Mouse (Mus musculus) Muller cell, postnatal 12 days (primary cell): ENCODE measurements at regions not wholly inside any gene's neighbourhood (a gene's known extent, or its start where the extent isn't known, plus 50 kb on each side); places are given as distances from the start of the nearest gene placed in this dataset.

Experiments used
- DNase-seq: peaks from one replicate; pipeline ENCODE4 v3.0.0-alpha.2; 2015; ENCODE audit errors: inconsistent ontology term

GRCm38 (mm10) chr2:174848981-174849681 is 88.7 kb downstream of the Edn3 start:
- no peak for DNase-seq

GRCm38 (mm10) chr2:174850860-174851259 is 90.4 kb downstream of the Edn3 start:
- no peak for DNase-seq

GRCm38 (mm10) chr2:174851525-174852330 is 91.3 kb downstream of the Edn3 start:
- DNase-seq = peak; percentile 19

GRCm38 (mm10) chr2:174853786-174854185 is 93.4 kb downstream of the Edn3 start:
- DNase-seq = no peak

- DNase-seq = no peak
Observed at GRCm38 (mm10) chr2:174855548-174855947, 95.1 kb downstream of the Edn3 start.

GRCm38 (mm10) chr2:174856135-174856534 is 95.7 kb downstream of the Edn3 start:
- DNase-seq = no peak

- peak; percentile 54 for DNase-seq
Observed at GRCm38 (mm10) chr2:174858011-174858834, 97.8 kb downstream of the Edn3 start.

GRCm38 (mm10) chr2:174858835-174859215 is 98.4 kb downstream of the Edn3 start:
- no peak for DNase-seq

- DNase-seq = peak; percentile 12
Observed at GRCm38 (mm10) chr2:174859533-174859932, 99.1 kb downstream of the Edn3 start.

- DNase-seq = no peak
Observed at GRCm38 (mm10) chr2:174864657-174865056, 104.2 kb downstream of the Edn3 start.

- DNase-seq = no peak
Observed at GRCm38 (mm10) chr2:174866546-174866945, 106.1 kb downstream of the Edn3 start.

GRCm38 (mm10) chr2:174867397-174867796 is 107.0 kb downstream of the Edn3 start:
- DNase-seq = no peak

GRCm38 (mm10) chr2:174868186-174868585 is 107.8 kb downstream of the Edn3 start:
- DNase-seq = no peak

- no peak for DNase-seq
Observed at GRCm38 (mm10) chr2:174868743-174869369, 108.4 kb downstream of the Edn3 start.

GRCm38 (mm10) chr2:174870284-174870683 is 109.9 kb downstream of the Edn3 start:
- no peak for DNase-seq

GRCm38 (mm10) chr2:174871225-174871624 is 110.8 kb downstream of the Edn3 start:
- no peak for DNase-seq

GRCm38 (mm10) chr2:174871844-174872243 is 111.4 kb downstream of the Edn3 start:
- DNase-seq = no peak

- no peak for DNase-seq
Observed at GRCm38 (mm10) chr2:174876886-174877285, 116.5 kb downstream of the Edn3 start.

GRCm38 (mm10) chr2:174878979-174879378 is 118.6 kb downstream of the Edn3 start:
- no peak for DNase-seq

GRCm38 (mm10) chr2:174880659-174881058 is 120.2 kb downstream of the Edn3 start:
- DNase-seq = no peak
